Mouse (Mus musculus): Measurements from ENCODE around the gene Tmem38b. TPM values are rescaled to one million over a fixed set of nuclear protein-coding genes. Genes with fewer than 3 reads are reported as not detected.

Gene Tmem38b
- total RNA-seq, 2 experiments from 2014 or later = 19.7 to 20.9 TPM

DNA sequence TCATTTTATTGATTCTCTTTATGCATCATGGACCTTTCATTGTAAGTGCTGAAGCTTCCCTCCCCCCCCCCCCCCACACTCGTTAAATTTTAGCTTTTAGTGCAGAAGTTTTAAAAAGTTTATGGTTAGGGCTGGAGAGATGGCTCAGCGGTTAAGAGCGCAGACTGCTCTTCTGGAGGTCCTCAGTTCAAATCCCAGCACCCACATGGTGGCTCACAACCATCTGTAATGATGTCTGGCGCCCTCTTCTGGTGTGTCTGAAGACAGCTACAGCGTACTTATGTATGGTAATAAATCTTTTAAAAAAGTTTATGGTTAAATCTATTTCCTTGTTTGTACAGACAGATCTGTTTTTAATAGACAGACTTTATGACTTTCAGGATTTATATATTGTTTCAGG is 2.0 kb downstream of the Tmem38b start:
- ATAC-seq (replicated peaks; ENCODE audit: poor library complexity, severe bottlenecking) = no peak

GRCm38 (mm10) chr4:53828914-53829313 is 3.1 kb downstream of the Tmem38b start:
- ATAC-seq (replicated peaks; ENCODE audit: poor library complexity, severe bottlenecking) = no peak

DNA sequence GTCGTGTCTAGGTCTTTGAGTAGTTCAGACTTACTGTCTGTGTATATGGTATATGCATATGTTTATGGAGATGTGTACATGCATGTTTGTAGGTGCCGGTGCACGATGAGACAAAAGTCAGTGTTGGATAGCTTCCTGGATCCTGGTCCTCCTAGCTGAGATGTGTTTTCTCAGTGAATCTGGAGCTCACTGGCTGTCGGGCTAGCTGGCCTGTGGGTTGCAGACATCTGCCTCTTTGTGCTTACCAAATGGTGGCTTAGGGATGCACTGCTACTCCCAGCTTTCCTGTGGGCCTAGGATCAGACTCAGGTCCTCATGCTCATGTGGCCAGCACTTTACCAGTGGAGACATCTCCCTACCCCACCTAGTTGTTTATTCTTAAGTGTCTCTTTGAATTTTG is 4.2 kb downstream of the Tmem38b start:
- ATAC-seq (replicated peaks; ENCODE audit: poor library complexity, severe bottlenecking) = no peak

DNA sequence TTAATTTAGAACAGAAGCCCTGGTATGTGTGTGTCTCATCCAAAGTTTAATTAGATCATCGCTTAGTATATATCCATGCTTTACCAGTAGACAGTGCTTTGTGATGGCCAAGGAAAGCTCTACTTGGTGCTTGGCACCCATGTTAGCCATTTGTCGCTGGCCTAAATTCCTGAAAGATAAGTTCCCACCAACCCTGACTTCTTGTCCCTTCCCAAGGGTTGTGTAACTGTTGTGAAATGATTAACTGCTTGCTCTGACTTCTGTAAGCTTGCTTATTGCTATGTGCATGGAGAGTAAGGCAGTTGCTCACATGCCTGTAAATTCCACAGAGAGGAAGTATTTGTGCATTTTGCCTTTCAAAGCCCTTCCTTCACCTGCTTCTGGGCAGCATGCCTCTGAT is 4.7 kb downstream of the Tmem38b start:
- ATAC-seq (replicated peaks; ENCODE audit: poor library complexity, severe bottlenecking) = peak; percentile 53

DNA sequence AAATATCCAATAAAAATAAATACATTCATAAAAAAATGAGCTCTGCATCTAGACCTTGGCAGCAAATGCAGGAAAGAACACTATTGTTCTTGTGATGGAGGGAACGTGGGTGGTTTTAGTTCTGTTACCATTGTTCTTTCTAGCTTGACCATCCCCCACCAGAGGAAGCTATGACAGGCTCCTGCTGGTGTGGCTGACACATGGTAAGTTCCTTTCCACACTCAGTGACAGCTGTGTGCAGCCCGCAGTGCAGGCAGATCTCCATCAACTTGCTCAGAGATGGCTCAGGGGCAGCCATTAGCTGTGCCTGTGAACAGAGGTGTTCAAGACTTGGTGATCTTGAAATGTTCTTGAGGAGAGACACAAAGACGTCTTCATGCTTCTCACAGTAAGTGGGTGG is 6.5 kb downstream of the Tmem38b start:
- ATAC-seq (replicated peaks; ENCODE audit: poor library complexity, severe bottlenecking) = peak; percentile 87

- no peak for ATAC-seq (replicated peaks; ENCODE audit: poor library complexity, severe bottlenecking)
Observed at GRCm38 (mm10) chr4:53836978-53837377, 11.1 kb downstream of the Tmem38b start.

DNA sequence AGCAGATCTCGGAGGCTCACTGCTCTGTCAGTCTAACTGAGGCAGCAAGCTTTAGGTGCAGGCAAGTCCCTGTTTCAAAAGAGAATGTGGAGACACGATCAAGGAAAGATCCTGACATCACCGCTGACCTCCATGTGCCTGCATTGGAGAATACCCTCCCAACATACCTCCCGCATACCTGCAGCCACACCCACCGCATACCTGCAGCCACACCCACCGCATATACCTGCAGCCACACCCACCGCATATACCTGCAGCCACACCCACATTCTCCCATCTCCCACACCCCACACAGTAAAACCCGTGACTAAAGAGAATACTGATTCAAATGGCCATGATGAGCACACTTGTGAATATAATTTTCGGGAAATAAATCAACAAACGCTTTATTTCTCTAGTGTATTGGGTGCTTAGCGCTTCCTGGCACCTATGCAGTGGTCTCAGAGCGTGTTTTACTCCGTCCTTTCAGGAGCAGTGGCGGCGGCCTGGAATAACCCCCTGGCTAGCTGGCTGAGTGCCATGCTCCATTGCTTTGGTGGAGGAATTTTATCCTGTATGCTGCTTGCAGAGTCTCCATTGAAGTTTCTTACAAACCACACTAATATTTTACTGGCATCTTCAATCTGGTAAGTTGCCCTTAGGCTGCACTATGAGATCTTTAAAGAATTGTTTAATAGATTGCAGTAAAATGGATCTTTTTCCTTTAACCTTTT is 14.5 kb downstream of the Tmem38b start:
- no peak for ATAC-seq (replicated peaks; ENCODE audit: poor library complexity, severe bottlenecking)

DNA sequence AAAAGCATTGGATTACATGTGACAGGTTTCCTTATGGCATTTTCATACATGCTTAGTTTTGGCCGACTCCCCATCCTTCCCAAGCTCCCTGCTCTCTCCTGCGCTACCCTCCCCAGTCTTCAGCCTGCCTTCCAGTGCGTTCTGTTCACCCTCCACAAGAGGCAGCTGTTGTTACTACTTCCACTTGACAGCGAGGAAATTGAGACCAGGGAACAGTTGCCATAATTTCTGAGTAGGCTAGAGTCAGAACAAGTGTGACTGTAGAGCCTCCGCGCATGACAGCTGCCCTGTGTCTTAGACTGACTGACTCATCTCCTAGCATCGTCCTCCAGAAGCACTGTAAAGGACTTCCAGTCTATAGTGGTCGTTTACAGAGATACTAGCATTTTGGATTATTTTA is 17.7 kb downstream of the Tmem38b start:
- no peak for ATAC-seq (replicated peaks; ENCODE audit: poor library complexity, severe bottlenecking)

GRCm38 (mm10) chr4:53844835-53845619 is 19.2 kb downstream of the Tmem38b start:
- peak; percentile 72 for ATAC-seq (replicated peaks; ENCODE audit: poor library complexity, severe bottlenecking)

DNA sequence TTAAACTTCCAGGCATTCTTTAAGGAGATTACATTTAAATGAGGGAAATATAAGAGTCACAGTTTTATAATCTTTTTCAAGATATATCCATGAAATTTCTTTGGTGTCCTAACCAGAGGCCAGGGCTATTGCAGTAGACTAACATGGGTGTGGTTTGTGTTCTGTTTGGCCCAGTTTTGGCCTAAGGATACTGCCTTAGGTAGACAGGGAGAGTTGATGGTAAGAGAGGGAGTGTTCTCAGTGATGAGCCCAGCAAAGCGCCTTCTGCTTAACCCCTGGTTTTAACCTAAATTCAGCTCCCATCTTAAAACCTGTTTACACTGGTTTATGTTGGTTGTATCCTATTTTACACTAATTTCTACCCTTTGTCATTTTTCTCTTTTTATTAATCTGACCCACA is 19.8 kb downstream of the Tmem38b start:
- ATAC-seq (replicated peaks; ENCODE audit: poor library complexity, severe bottlenecking) = no peak

DNA sequence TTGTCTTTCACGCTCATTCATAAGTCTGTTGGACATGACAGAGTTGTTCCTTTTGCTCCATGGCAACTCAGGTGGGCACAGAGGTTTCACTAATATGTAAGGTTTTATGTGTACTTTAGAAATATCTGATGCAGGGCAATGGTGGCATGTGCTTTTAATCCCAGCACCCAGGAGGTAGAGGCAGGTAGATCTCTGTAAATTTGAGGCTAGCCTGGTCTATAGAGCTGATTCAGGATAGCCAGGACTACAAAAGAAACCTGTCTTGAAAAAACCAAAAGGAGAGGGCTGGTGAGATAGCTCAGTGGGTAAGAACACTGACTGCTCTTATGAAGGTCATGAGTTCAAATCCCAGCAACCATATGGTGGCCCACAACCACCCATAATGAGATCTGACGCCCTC is 20.5 kb downstream of the Tmem38b start:
- no peak for ATAC-seq (replicated peaks; ENCODE audit: poor library complexity, severe bottlenecking)

- ATAC-seq (replicated peaks; ENCODE audit: poor library complexity, severe bottlenecking) = peak; percentile 48; the same call in 1 of the 2 replicates
Observed at GRCm38 (mm10) chr4:53847541-53847940, 21.7 kb downstream of the Tmem38b start.

DNA sequence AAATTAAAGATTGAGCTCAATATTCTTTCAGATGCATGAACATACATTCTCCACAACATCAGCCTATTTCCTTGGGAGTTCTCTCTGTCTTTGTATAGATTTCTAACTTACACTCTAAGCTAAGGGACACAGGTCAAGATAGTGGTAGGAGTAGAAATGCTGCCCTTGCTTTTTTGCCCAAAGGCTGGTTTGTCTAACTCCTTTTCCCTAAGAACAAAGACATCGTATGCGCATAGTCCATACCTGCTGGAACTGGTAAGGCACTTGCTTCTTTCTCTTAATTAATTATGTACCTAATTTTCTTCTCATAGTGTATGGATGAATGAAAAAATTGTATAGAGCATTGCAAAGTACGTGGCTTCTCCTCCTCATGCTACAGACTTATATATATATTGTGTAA is 22.5 kb downstream of the Tmem38b start:
- no peak for ATAC-seq (replicated peaks; ENCODE audit: poor library complexity, severe bottlenecking)

DNA sequence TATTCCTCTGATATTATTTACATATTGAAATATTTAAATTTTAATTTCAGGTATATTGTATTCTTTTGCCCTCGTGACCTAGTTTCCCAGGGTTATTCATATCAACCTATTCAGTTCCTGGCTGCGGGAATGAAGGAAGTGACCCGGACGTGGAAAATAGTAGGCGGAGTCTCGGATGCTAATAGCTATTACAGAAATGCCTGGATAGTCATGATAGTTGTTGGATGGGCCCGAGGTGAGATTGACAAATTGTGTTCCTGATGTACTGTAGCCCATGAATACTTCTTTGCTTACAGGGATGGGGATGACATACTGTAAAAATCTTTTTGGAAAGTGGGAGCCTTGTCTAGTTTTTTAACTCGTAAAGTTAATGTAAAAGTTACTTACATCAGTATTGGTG is 23.0 kb downstream of the Tmem38b start:
- ATAC-seq (replicated peaks; ENCODE audit: poor library complexity, severe bottlenecking) = no peak

DNA sequence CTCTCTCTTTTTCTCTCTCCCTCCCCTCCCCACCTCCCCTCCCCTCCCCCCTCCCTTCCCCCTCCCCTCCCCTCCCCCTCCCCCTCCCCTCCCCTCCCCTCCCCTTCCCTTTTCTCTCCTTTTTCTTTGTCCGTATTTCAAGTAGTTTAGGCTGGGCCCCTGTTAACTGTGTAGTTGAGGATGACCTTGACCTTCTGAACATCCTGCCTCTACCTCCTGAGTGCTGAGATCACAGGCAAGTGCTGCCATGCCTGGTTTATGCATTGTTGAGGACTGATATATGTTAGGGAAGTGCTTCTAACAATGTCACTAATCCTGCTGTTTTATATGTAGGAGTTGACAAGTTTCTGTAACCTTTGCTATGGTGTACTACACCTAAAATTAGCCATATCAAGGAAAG is 24.0 kb downstream of the Tmem38b start:
- no peak for ATAC-seq (replicated peaks; ENCODE audit: poor library complexity, severe bottlenecking)

DNA sequence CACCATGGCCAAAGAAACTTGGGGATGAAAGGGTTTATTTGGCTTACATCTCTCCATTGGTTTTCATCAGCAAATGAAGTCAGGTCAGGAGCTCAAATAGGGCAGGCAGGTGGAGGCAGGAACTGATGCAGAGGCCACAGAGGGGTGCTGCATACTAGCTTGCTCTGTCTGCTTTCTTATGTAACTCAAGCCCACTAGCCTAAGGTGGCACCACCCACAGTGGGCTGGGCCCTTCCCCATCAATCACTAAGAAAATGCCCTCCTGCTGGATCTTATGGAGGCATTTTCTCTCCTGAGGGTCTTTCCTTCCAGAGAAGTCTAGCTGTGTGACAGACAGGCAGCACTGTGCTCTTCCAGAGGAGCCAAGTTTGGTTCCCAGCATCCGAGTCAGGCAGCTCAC is 27.5 kb downstream of the Tmem38b start:
- no peak for ATAC-seq (replicated peaks; ENCODE audit: poor library complexity, severe bottlenecking)

DNA sequence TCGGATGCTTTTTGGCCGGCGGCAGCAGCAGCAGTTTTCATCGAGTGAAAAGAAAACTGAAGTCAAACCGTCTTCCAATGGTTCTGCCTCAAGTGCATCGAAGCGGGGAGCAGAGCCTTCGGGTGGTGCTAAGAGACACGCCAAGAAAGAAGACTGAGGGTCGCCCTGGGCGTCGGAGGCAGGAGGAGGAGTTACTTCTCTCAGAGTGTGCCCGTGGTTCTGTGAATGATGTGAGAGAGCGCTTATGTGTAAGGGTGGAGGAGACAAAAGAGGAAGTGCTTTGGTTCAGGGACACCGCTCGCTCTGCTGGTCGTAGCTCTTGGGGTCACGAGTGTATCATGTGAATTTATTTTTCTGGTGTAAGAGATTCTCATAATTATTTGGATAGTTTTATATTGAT is 34.1 kb downstream of the Tmem38b start:
- ATAC-seq (replicated peaks; ENCODE audit: poor library complexity, severe bottlenecking) = peak; percentile 99

DNA sequence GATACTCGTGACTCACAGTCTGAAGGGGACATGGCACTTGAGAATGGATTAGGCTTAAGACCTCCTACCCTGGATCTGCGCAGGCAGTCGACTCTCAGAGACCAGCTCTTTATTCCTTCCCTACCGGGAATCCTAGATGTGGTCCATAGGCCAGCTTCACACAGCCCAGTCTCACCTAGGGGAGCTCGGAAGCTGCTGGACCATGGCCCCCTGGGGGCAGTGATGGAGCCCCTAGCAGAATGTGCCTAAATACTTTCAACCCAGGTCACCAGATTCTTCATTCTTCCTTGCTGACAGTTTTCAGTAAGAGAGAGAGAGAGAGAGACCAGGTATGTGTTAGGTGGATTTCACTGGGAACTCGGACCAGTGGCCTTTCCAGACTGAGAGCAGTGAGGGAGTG is 36.3 kb downstream of the Tmem38b start:
- ATAC-seq (replicated peaks; ENCODE audit: poor library complexity, severe bottlenecking) = no peak

- no peak for ATAC-seq (replicated peaks; ENCODE audit: poor library complexity, severe bottlenecking)
Observed at GRCm38 (mm10) chr4:53864098-53864820, 38.4 kb downstream of the Tmem38b start.

GRCm38 (mm10) chr4:53866459-53866858 is 40.6 kb downstream of the Tmem38b start:
- ATAC-seq (replicated peaks; ENCODE audit: poor library complexity, severe bottlenecking) = no peak

Data from granulocyte monocyte progenitor cell, adult 5-6 weeks (primary cell).